In the genomic region with DNA sequence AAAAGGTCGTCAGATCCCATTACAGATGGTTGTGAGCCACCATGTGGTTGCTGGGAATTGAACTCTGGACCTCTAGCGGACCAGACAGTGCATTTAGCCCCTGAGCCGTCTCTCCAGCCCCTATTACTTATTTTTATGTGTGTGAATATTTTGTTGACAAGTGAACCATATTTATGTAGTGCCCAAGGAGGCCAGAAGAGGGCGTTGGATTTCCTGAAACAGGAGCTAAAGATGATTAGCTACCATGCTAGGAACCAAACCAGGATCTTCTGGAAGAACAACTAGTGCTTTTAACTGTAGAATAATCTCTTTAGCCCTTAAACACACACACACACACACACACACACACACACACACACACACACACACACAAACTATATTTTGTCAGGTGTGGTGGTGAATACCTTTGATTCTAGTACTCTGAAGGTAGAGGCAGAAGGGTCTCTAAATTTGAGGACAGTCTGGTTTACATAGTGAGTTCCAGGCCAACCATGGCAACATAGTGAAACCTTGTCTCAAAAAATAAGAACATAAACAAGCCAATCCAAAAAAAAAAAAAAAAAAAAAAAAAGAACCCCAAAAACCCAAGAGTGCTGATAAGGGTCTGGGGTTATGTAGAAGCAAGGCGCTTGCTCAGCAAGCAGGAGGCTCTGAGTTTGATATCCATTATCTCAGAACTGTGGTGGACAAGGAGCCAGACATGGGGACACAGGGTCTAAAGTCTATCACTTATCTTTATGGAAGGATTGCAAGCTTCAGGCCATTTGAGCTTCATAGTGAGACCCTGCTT, we compare ENCODE assay signal across 11 mouse cellular contexts. TPM values are rescaled to one million over a fixed set of nuclear protein-coding genes. Genes with fewer than 3 reads are reported as not detected.
DNase-seq lines count a peak whose midpoint lies in the region; ATAC-seq and TF ChIP-seq lines count a peak whose summit lies in the region.
"Had no signal": no experiment of that assay in that cellular context is flagged by ENCODE, and none has a peak within 500 bp of the region (broad histone marks: within the 10 kb centered on the region; RNA-seq: fewer than 3 reads in every experiment).

No protein-coding gene starts in this region.

- H3K9ac ChIP-seq in kidney, embryonic 16.5 days (replicated peaks; ENCODE audit: low read length), result no peak overlapping the region
- H3K9ac ChIP-seq in CH12.LX (ENCODE audit: insufficient read depth, low read depth), result no peak overlapping the region
- no peak overlapping the region; the same call in 1 of the 2 replicates for H3K9ac ChIP-seq in liver, embryonic 15.5 days
- no peak overlapping the region for H3K9ac ChIP-seq in midbrain, embryonic 15.5 days
- H3K9ac ChIP-seq: neural tube, embryonic 15.5 days; stomach, embryonic 15.5 days had no signal

- H3K27ac ChIP-seq in kidney, embryonic 16.5 days (ENCODE audit: low read length), result no peak overlapping the region
- no peak overlapping the region for H3K27ac ChIP-seq in CH12.LX (ENCODE audit: insufficient read depth, low read depth)
- peak overlapping the region; percentile 49 for H3K27ac ChIP-seq in liver, embryonic 15.5 days (replicated peaks)
- H3K27ac ChIP-seq in midbrain, embryonic 15.5 days, result no peak overlapping the region
- H3K27ac ChIP-seq: neural tube, embryonic 15.5 days; stomach, embryonic 15.5 days had no signal

- TF ChIP-seq EP300 in CH12.LX (IDR thresholded peaks at IDR 0.05; ENCODE audit: low read length), result no peak

- H3K4me2 ChIP-seq in kidney, embryonic 16.5 days (replicated peaks; ENCODE audit: low read depth, low read length), result no peak overlapping the region
- H3K4me2 ChIP-seq in CH12.LX (ENCODE audit: insufficient read depth, low read depth, poor library complexity, severe bottlenecking), result no peak overlapping the region
- H3K4me2 ChIP-seq in liver, embryonic 15.5 days, result no peak overlapping the region
- H3K4me2 ChIP-seq in midbrain, embryonic 15.5 days, result no peak overlapping the region
- H3K4me2 ChIP-seq: neural tube, embryonic 15.5 days; stomach, embryonic 15.5 days had no signal

- dilution Hi-C loops in CH12.LX (cut with MboI; ENCODE audit: extremely low pct_ligation_motif_present, extremely low pct_unique_long_range_greater_than_20kb, low sequenced_read_pairs), result no loop called here

- TF ChIP-seq CTCF in CH12.LX (conservative IDR thresholded peaks at IDR 0.05 in 1 of 2, IDR thresholded peaks at IDR 0.05 in 1 of 2; ENCODE audit: low read depth in 2 of 2, low read length in 2 of 2), result peak in 1 of 2 experiments; percentile 43; a peak in 2 of 4 replicates

- TF ChIP-seq RAD21 in CH12.LX (IDR thresholded peaks at IDR 0.05; ENCODE audit: low read depth, low read length), result no peak; the same call in none of the 2 replicates

- no peak for TF ChIP-seq POLR2A in CH12.LX (IDR thresholded peaks at IDR 0.05; ENCODE audit: low read depth, low read length)

- peak; percentile 45 for DNase-seq in kidney, adult 9 months
- DNase-seq in CH12.LX (ENCODE audit: extremely low read depth), result peak; percentile 31
- peak; percentile 75 for DNase-seq in R1 (ENCODE audit: low read depth, low spot score)
- DNase-seq in frontal cortex, postnatal 14 days (ENCODE audit: low spot score in 2 of 2), result no peak
- no peak for DNase-seq in urinary bladder, postnatal 36 days (ENCODE audit: low spot score in 2 of 2)
- DNase-seq: cerebellum, adult 11-12 months had no signal

- no peak overlapping the region for H3K4me3 ChIP-seq in kidney, embryonic 16.5 days (ENCODE audit: low read length)
- H3K4me3 ChIP-seq in CH12.LX (replicated peaks in 1 of 3; ENCODE audit: low read depth in 2 of 3, low read length in 2 of 3, poor library complexity in 1 of 3), result no peak overlapping the region
- H3K4me3 ChIP-seq in liver, embryonic 15.5 days (replicated peaks), result no peak overlapping the region
- no peak overlapping the region for H3K4me3 ChIP-seq in midbrain, embryonic 15.5 days
- H3K4me3 ChIP-seq: neural tube, embryonic 15.5 days; stomach, embryonic 15.5 days had no signal

- H3K36me3 ChIP-seq in kidney, embryonic 16.5 days (ENCODE audit: insufficient read depth, low read length), result peaks cover 14% of the 10 kb centered on the region; the same call in 1 of the 2 replicates
- peaks cover 20 to 83% of the 10 kb centered on the region in 2 experiments for H3K36me3 ChIP-seq in CH12.LX (replicated peaks in 1 of 2; ENCODE audit: control insufficient read depth in 1 of 2, insufficient read depth in 1 of 2, low read length in 1 of 2)
- 0 out of 2 replicates have a peak, but pooled peaks cover 5% of the 10 kb centered on the region for H3K36me3 ChIP-seq in liver, embryonic 15.5 days (replicated peaks)
- H3K36me3 ChIP-seq in midbrain, embryonic 15.5 days (replicated peaks), result no peaks in the 10 kb centered on the region
- H3K36me3 ChIP-seq: stomach, embryonic 15.5 days had no signal

- no peaks in the 10 kb centered on the region for H3K9me3 ChIP-seq in kidney, embryonic 16.5 days (ENCODE audit: low read length)
- peaks cover 2% of the 10 kb centered on the region for H3K9me3 ChIP-seq in CH12.LX (replicated peaks; ENCODE audit: low read length)
- H3K9me3 ChIP-seq in liver, embryonic 15.5 days (replicated peaks), result no peaks in the 10 kb centered on the region
- H3K9me3 ChIP-seq in midbrain, embryonic 15.5 days, result no peaks in the 10 kb centered on the region
- H3K9me3 ChIP-seq: neural tube, embryonic 15.5 days; stomach, embryonic 15.5 days had no signal

- peaks cover 4% of the 10 kb centered on the region; the same call in 1 of the 2 replicates for H3K4me1 ChIP-seq in kidney, embryonic 16.5 days (ENCODE audit: insufficient read depth, low read length)
- H3K4me1 ChIP-seq in CH12.LX (ENCODE audit: control insufficient read depth in 1 of 2, insufficient read depth in 2 of 2), result peaks cover 4 to 10% of the 10 kb centered on the region in 2 experiments; a peak in 2 of 4 replicates
- H3K4me1 ChIP-seq in liver, embryonic 15.5 days (replicated peaks), result peaks cover 28% of the 10 kb centered on the region
- peaks cover 8% of the 10 kb centered on the region; the same call in 1 of the 2 replicates for H3K4me1 ChIP-seq in midbrain, embryonic 15.5 days
- H3K4me1 ChIP-seq: stomach, embryonic 15.5 days had no signal

- peaks cover 84% of the 10 kb centered on the region for H3K79me2 ChIP-seq in CH12.LX (replicated peaks; ENCODE audit: control insufficient read depth, extremely low read depth, insufficient read depth, poor library complexity, severe bottlenecking)

- ATAC-seq in kidney, embryonic 16.5 days (ENCODE audit: low FRiP score, low TSS enrichment), result no peak
- no peak for ATAC-seq in liver, embryonic 15.5 days (ENCODE audit: insufficient read depth)
- ATAC-seq in midbrain, embryonic 15.5 days (replicated peaks), result no peak

- WGBS in kidney, embryonic 16.5 days, result 60% methylated on average over 5 of the region's 5 CpGs
- 30% methylated on average over 5 of the region's 5 CpGs for whole genome bisulfite sequencing in liver, embryonic 15.5 days (ENCODE audit: insufficient replicate concordance)
- WGBS in midbrain, embryonic 15.5 days, result 71% methylated on average over 5 of the region's 5 CpGs

- in situ Hi-C loops in CH12.LX (cut with MboI; ENCODE audit: low pct_ligation_motif_present, low pct_unique_long_range_greater_than_20kb, low sequenced_read_pairs), result no loop called here

- H3K27me3 ChIP-seq in kidney, embryonic 16.5 days (ENCODE audit: insufficient read depth, low read length), result no peaks in the 10 kb centered on the region
- no peaks in the 10 kb centered on the region for H3K27me3 ChIP-seq in CH12.LX (replicated peaks)
- no peaks in the 10 kb centered on the region for H3K27me3 ChIP-seq in liver, embryonic 15.5 days
- no peaks in the 10 kb centered on the region for H3K27me3 ChIP-seq in midbrain, embryonic 15.5 days (replicated peaks)
- H3K27me3 ChIP-seq: neural tube, embryonic 15.5 days; stomach, embryonic 15.5 days had no signal

TF ChIP-seq in CH12.LX, 34 proteins besides CTCF, POLR2A, EP300 and RAD21:
- TF ChIP-seq E2F4 (IDR thresholded peaks at IDR 0.05; ENCODE audit: insufficient replicate concordance, low read depth, low read length) (no peak), CHD1 (IDR thresholded peaks at IDR 0.05; ENCODE audit: low read depth, low read length) (no peak), UBTF (IDR thresholded peaks at IDR 0.05; ENCODE audit: low read depth, low read length) (no peak), JUN (IDR thresholded peaks at IDR 0.05; ENCODE audit: insufficient read depth, low read depth, low read length) (no peak), USF2 (conservative IDR thresholded peaks at IDR 0.05; ENCODE audit: low read depth, low read length) (no peak), BHLHE40 (IDR thresholded peaks at IDR 0.05; ENCODE audit: low read depth, low read length) (no peak), NRF1 (IDR thresholded peaks at IDR 0.05; ENCODE audit: low read depth, low read length) (no peak), ELF1 (IDR thresholded peaks at IDR 0.05; ENCODE audit: low read depth, low read length) (no peak), ZC3H11A (IDR thresholded peaks at IDR 0.05; ENCODE audit: low read depth, low read length) (no peak), MAZ (IDR thresholded peaks at IDR 0.05; ENCODE audit: low read depth, low read length) (no peak), KAT2A (IDR thresholded peaks at IDR 0.05; ENCODE audit: insufficient replicate concordance, low read length) (no peak), USF1 (IDR thresholded peaks at IDR 0.05; ENCODE audit: low read depth, low read length) (no peak)

RNA-seq across cellular contexts. Expression of a gene that starts 8.7 kb away (rescaled TPM):
- polyA plus RNA-seq in kidney, embryonic 16.5 days (2015; fragmentation: Nextera tagmentation; extraction: Ambion mirVana), result 14.8 and 19.3 TPM in 2 replicates
- total RNA-seq in CH12.LX (2012; rRNA removed), result 8.7 and 10.0 TPM in 2 replicates
- total RNA-seq in CH12.LX (2014; rRNA removed), result 3.9 and 5.9 TPM in 2 replicates
- polyA plus RNA-seq in CH12.LX (2012; ENCODE audit: insufficient read length, low read depth), result 26.8 and 34.4 TPM in 2 replicates
- polyA plus RNA-seq in liver, embryonic 15.5 days (2015; fragmentation: Nextera tagmentation; extraction: Ambion mirVana), result 4.2 and 4.3 TPM in 2 replicates
- 33.0 and 33.4 TPM in 2 replicates for polyA plus RNA-seq in midbrain, embryonic 15.5 days (2015; fragmentation: Nextera tagmentation; extraction: Ambion mirVana)

RNA-seq across cellular contexts. Expression of a gene that starts 23.0 kb away (rescaled TPM):
- polyA plus RNA-seq in kidney, embryonic 16.5 days (2015; fragmentation: Nextera tagmentation; extraction: Ambion mirVana), result 41.0 and 41.6 TPM in 2 replicates
- total RNA-seq in CH12.LX (2012; rRNA removed) (40.5 and 41.5 TPM in 2 replicates), CH12.LX (2014; rRNA removed) (41.5 and 43.2 TPM in 2 replicates)
- polyA plus RNA-seq in CH12.LX (2012; ENCODE audit: insufficient read length, low read depth), result 37.8 and 39.1 TPM in 2 replicates
- 13.8 and 13.9 TPM in 2 replicates for polyA plus RNA-seq in liver, embryonic 15.5 days (2015; fragmentation: Nextera tagmentation; extraction: Ambion mirVana)
- 31.7 and 33.5 TPM in 2 replicates for polyA plus RNA-seq in midbrain, embryonic 15.5 days (2015; fragmentation: Nextera tagmentation; extraction: Ambion mirVana)

Comparison
In these comparisons a context has a peak if more than half of its experiments do, and no peak if none do; other contexts are left out.
1. DNase-seq: peak in kidney, adult 9 months (single experiment), CH12.LX (single experiment) and R1 (single experiment); none in frontal cortex, postnatal 14 days (0 of 2) and urinary bladder, postnatal 36 days (0 of 2).